In genomic region chr9:98923119-98923518, GRCm38 (mm10) we compare ENCODE assay signal across 23 mouse cellular contexts. TPM values are rescaled to one million over a fixed set of nuclear protein-coding genes. Genes with fewer than 3 reads are reported as not detected.
A peak's percentile ranks its signal among the peaks of the same experiment; 100 is the strongest.
DNase-seq lines count a peak whose midpoint lies in the region; ATAC-seq lines count a peak whose summit lies in the region.
"Had no signal": no experiment of that assay in that cellular context is flagged by ENCODE, and none has a peak within 500 bp of the region (broad histone marks: within the 10 kb centered on the region; RNA-seq: fewer than 3 reads in every experiment).

No protein-coding gene starts in this region.

- H3K27me3 ChIP-seq in heart, embryonic 11.5 days (ENCODE audit: control insufficient read depth, insufficient read depth, low read length): no peaks in the 10 kb centered on the region
- H3K27me3 ChIP-seq in embryonic facial prominence, embryonic 14.5 days (replicated peaks; ENCODE audit: control insufficient read depth, insufficient read depth, low read length): no peaks in the 10 kb centered on the region
- H3K27me3 ChIP-seq: intestine, embryonic 15.5 days; limb, embryonic 15.5 days; liver, embryonic 15.5 days had no signal

- H3K27ac ChIP-seq in heart, embryonic 11.5 days (ENCODE audit: low read depth, low read length): no peak overlapping the region
- no peak overlapping the region for H3K27ac ChIP-seq in embryonic facial prominence, embryonic 14.5 days (replicated peaks; ENCODE audit: low read depth, low read length)
- H3K27ac ChIP-seq: heart, adult 2 months; hindbrain, embryonic 14.5 days; intestine, embryonic 15.5 days; limb, embryonic 15.5 days; liver, embryonic 15.5 days had no signal

- H3K9ac ChIP-seq in heart, embryonic 11.5 days (ENCODE audit: low read depth, low read length): no peak overlapping the region
- H3K9ac ChIP-seq in embryonic facial prominence, embryonic 14.5 days (ENCODE audit: low read depth, low read length): no peak overlapping the region
- H3K9ac ChIP-seq: hindbrain, embryonic 14.5 days; intestine, embryonic 15.5 days; limb, embryonic 15.5 days; liver, embryonic 15.5 days had no signal

- ATAC-seq in heart, embryonic 11.5 days (replicated peaks; ENCODE audit: insufficient number of reproducible peaks, low FRiP score, low TSS enrichment): no peak
- peak; percentile 41; the same call in 1 of the 2 replicates for ATAC-seq in embryonic facial prominence, embryonic 14.5 days (ENCODE audit: low read depth)
- ATAC-seq: intestine, embryonic 15.5 days had no signal

- peak overlapping the region; percentile 5; the same call in 1 of the 2 replicates for H3K4me2 ChIP-seq in heart, embryonic 11.5 days
- H3K4me2 ChIP-seq in embryonic facial prominence, embryonic 14.5 days (ENCODE audit: low read depth, low read length): no peak overlapping the region
- H3K4me2 ChIP-seq: hindbrain, embryonic 14.5 days; intestine, embryonic 15.5 days; limb, embryonic 15.5 days; liver, embryonic 15.5 days; midbrain, embryonic 11.5 days had no signal

- no peak for DNase-seq in heart, postnatal 4 days
- peak; percentile 27 for DNase-seq in retina, postnatal 1 day
- DNase-seq in retina, embryonic 14.5 days (ENCODE audit: low spot score): no peak
- DNase-seq in brain, adult 2 months (ENCODE audit: low read depth, low spot score): peak; percentile 26
- peak; percentile 37 for DNase-seq in embryonic facial prominence, embryonic 14.5 days (ENCODE audit: low spot score)
- DNase-seq in thymus, postnatal 36 days: no peak
- DNase-seq in urinary bladder, adult 18-20 months (ENCODE audit: low spot score in 2 of 2): no peak
- DNase-seq: adrenal gland, adult 8-10 months; cerebellum, postnatal 10 days; gastrocnemius, postnatal 14 days; heart, adult 2 months; kidney, postnatal 36 days; thymus, postnatal 25 days had no signal

- H3K36me3 ChIP-seq in heart, embryonic 11.5 days (ENCODE audit: control insufficient read depth, insufficient read depth, low read length): no peaks in the 10 kb centered on the region
- no peaks in the 10 kb centered on the region for H3K36me3 ChIP-seq in embryonic facial prominence, embryonic 14.5 days (ENCODE audit: control insufficient read depth, insufficient read depth, low read length)
- H3K36me3 ChIP-seq: intestine, embryonic 15.5 days; limb, embryonic 15.5 days; liver, embryonic 15.5 days had no signal

- H3K4me1 ChIP-seq in heart, embryonic 11.5 days (ENCODE audit: control insufficient read depth, insufficient read depth, low read length): peaks cover 4% of the 10 kb centered on the region; the same call in 1 of the 2 replicates
- H3K4me1 ChIP-seq in embryonic facial prominence, embryonic 14.5 days (ENCODE audit: control insufficient read depth, insufficient read depth, low read length): no peaks in the 10 kb centered on the region
- H3K4me1 ChIP-seq: intestine, embryonic 15.5 days; limb, embryonic 15.5 days; liver, embryonic 15.5 days had no signal

- H3K4me3 ChIP-seq in heart, embryonic 11.5 days (ENCODE audit: low read depth, low read length): no peak overlapping the region
- H3K4me3 ChIP-seq in embryonic facial prominence, embryonic 14.5 days (ENCODE audit: low read depth, low read length): no peak overlapping the region
- H3K4me3 ChIP-seq: heart, adult 2 months; intestine, embryonic 15.5 days; limb, embryonic 15.5 days; liver, embryonic 15.5 days had no signal

- 25% methylated on average over 6 of the region's 6 CpGs for WGBS in heart, embryonic 11.5 days (ENCODE audit: insufficient replicate concordance)
- WGBS in embryonic facial prominence, embryonic 14.5 days: 20% methylated on average over 6 of the region's 6 CpGs

- H3K9me3 ChIP-seq in heart, embryonic 11.5 days (replicated peaks; ENCODE audit: control insufficient read depth, low read length): no peaks in the 10 kb centered on the region
- H3K9me3 ChIP-seq in embryonic facial prominence, embryonic 14.5 days (ENCODE audit: control insufficient read depth, low read length): no peaks in the 10 kb centered on the region
- H3K9me3 ChIP-seq: intestine, embryonic 15.5 days; limb, embryonic 15.5 days; liver, embryonic 15.5 days had no signal

RNA-seq across cellular contexts. Expression of gene 7420426K07Rik, which starts 20.2 kb away (rescaled TPM):
- polyA plus RNA-seq in heart, embryonic 11.5 days (2014; fragmentation: Nextera tagmentation; extraction: Ambion mirVana): not detected in 2 replicates
- total RNA-seq in heart, postnatal 4 days (2021): not detected
- not detected in 2 replicates for polyA plus RNA-seq in embryonic facial prominence, embryonic 14.5 days (2014; fragmentation: Nextera tagmentation; extraction: Ambion mirVana)
- total RNA-seq: adrenal gland, adult 8-10 months; gastrocnemius, postnatal 14 days; heart, adult 2 months; heart, postnatal 25 days had no signal
- polyA plus RNA-seq: heart, adult 2 months; hindbrain, embryonic 14.5 days; intestine, embryonic 15.5 days; kidney, embryonic 14.5 days; limb, embryonic 15.5 days; liver, embryonic 15.5 days; lung, embryonic 16.5 days; midbrain, embryonic 11.5 days; testis, adult 2 months had no signal

RNA-seq across cellular contexts. Expression of gene Foxl2, which starts 32.0 kb away (rescaled TPM):
- not detected in 2 replicates for polyA plus RNA-seq in heart, embryonic 11.5 days (2014; fragmentation: Nextera tagmentation; extraction: Ambion mirVana)
- total RNA-seq in heart, postnatal 4 days (2021): not detected
- 1.0 and 1.5 TPM in 2 replicates for polyA plus RNA-seq in embryonic facial prominence, embryonic 14.5 days (2014; fragmentation: Nextera tagmentation; extraction: Ambion mirVana)
- total RNA-seq: gastrocnemius, postnatal 14 days; heart, adult 2 months; heart, postnatal 25 days had no signal
- polyA plus RNA-seq: heart, adult 2 months; intestine, embryonic 15.5 days; kidney, embryonic 14.5 days; liver, embryonic 15.5 days; lung, embryonic 16.5 days; testis, adult 2 months had no signal

RNA-seq across cellular contexts. Expression of gene Prr23a3, which starts 58.6 kb away (rescaled TPM):
- not detected in 2 replicates for polyA plus RNA-seq in heart, embryonic 11.5 days (2014; fragmentation: Nextera tagmentation; extraction: Ambion mirVana)
- not detected for total RNA-seq in heart, postnatal 4 days (2021)
- not detected in 2 replicates for polyA plus RNA-seq in embryonic facial prominence, embryonic 14.5 days (2014; fragmentation: Nextera tagmentation; extraction: Ambion mirVana)
- total RNA-seq: adrenal gland, adult 8-10 months; gastrocnemius, postnatal 14 days; heart, adult 2 months; heart, postnatal 25 days had no signal
- polyA plus RNA-seq: heart, adult 2 months; hindbrain, embryonic 14.5 days; intestine, embryonic 15.5 days; kidney, embryonic 14.5 days; limb, embryonic 15.5 days; liver, embryonic 15.5 days; lung, embryonic 16.5 days had no signal

Comparison
In these comparisons a context has a peak if more than half of its experiments do, and no peak if none do; other contexts are left out.
1. DNase-seq: peak in retina, postnatal 1 day (single experiment), brain, adult 2 months (single experiment) and embryonic facial prominence, embryonic 14.5 days (single experiment); none in heart, postnatal 4 days (single experiment), retina, embryonic 14.5 days (single experiment), thymus, postnatal 36 days (0 of 2) and urinary bladder, adult 18-20 months (0 of 2).